Mouse (Mus musculus): ENCODE measurements at regions not wholly inside any gene's neighbourhood (a gene's known extent, or its start where the extent isn't known, plus 50 kb on each side); places are given as distances from the start of the nearest gene placed in this dataset.

- Histone ChIP-seq H3K27me3 (replicated peaks; ENCODE audit: control insufficient read depth, insufficient read depth, low read length) (no peaks in the 10 kb centered on the region), H3K27ac (ENCODE audit: low read length) (no peak overlapping the region), H3K4me2 (ENCODE audit: low read depth, low read length) (no peak overlapping the region), H3K4me1 (ENCODE audit: control insufficient read depth, insufficient read depth, low read length) (peaks cover 9% of the 10 kb centered on the region; the same call in 1 of the 2 replicates), H3K9me3 (ENCODE audit: control insufficient read depth, low read length) (no peaks in the 10 kb centered on the region), H3K9ac (ENCODE audit: low read depth, low read length) (no peak overlapping the region), H3K36me3 (ENCODE audit: control insufficient read depth, insufficient read depth, low read length) (no peaks in the 10 kb centered on the region), H3K4me3 (ENCODE audit: low read length) (no peak overlapping the region)
- WGBS: 86% methylated on average over 5 of the region's 5 CpGs
- ATAC-seq: no peak
Observed at GRCm38 (mm10) chr11:6890450-6890849, 53.0 kb upstream of the Gm11983 start.

GRCm38 (mm10) chr11:6889660-6890185 is 52.3 kb upstream of the Gm11983 start:
- no peaks in the 10 kb centered on the region for H3K36me3 ChIP-seq (ENCODE audit: control insufficient read depth, insufficient read depth, low read length)

GRCm38 (mm10) chr11:6889120-6889519 is 51.7 kb upstream of the Gm11983 start:
- 85% methylated on average over 5 of the region's 5 CpGs for WGBS
- H3K36me3 ChIP-seq (ENCODE audit: control insufficient read depth, insufficient read depth, low read length): no peaks in the 10 kb centered on the region
- no peak for ATAC-seq
- H3K4me2 ChIP-seq (ENCODE audit: low read depth, low read length): no peak overlapping the region
- no peak overlapping the region for H3K9ac ChIP-seq (ENCODE audit: low read depth, low read length)
- H3K27ac ChIP-seq (ENCODE audit: low read length): no peak overlapping the region
- H3K9me3 ChIP-seq (ENCODE audit: control insufficient read depth, low read length): no peaks in the 10 kb centered on the region
- no peak overlapping the region for H3K4me3 ChIP-seq (ENCODE audit: low read length)
- H3K4me1 ChIP-seq (ENCODE audit: control insufficient read depth, insufficient read depth, low read length): no peaks in the 10 kb centered on the region
- no peaks in the 10 kb centered on the region for H3K27me3 ChIP-seq (replicated peaks; ENCODE audit: control insufficient read depth, insufficient read depth, low read length)

More at GRCm38 (mm10) chr11:6889660-6890185, 52.3 kb upstream of the Gm11983 start:
- Histone ChIP-seq H3K4me3 (ENCODE audit: low read length) (no peak overlapping the region), H3K9me3 (ENCODE audit: control insufficient read depth, low read length) (no peaks in the 10 kb centered on the region), H3K4me1 (ENCODE audit: control insufficient read depth, insufficient read depth, low read length) (peaks cover 2% of the 10 kb centered on the region; the same call in 1 of the 2 replicates), H3K27ac (ENCODE audit: low read length) (no peak overlapping the region), H3K27me3 (replicated peaks; ENCODE audit: control insufficient read depth, insufficient read depth, low read length) (no peaks in the 10 kb centered on the region), H3K4me2 (ENCODE audit: low read depth, low read length) (no peak overlapping the region), H3K9ac (ENCODE audit: low read depth, low read length) (no peak overlapping the region)
- ATAC-seq: no peak
- 61% methylated on average over 8 of the region's 8 CpGs for WGBS

All from intestine, embryonic 16.5 days (tissue).